In the genomic region with DNA sequence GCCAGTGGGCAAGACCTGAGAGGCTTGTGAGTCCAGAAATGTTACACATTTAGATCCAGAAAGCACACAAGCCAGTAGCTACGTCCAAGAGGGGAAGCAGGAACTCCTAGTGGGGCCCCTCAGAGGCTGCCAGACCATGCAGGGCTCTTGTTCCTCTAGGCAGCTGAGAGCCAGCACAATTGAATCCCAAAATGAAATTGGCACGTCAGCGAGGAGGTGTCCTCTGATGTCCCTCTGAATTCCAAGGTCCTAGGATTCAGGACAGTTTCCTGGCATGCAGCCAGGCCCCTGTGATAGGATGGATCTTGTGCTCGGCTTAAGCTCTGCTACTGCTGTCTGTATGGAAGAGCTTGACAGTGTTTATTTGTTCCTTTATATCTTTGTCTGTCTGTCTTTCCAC, we compare ENCODE assay signal across 8 mouse cellular contexts.
DNase-seq lines count a peak whose midpoint lies in the region; ATAC-seq and TF ChIP-seq lines count a peak whose summit lies in the region.

No protein-coding gene starts in this region.

- H3K27me3 ChIP-seq in hindbrain, embryonic 14.5 days (ENCODE audit: control insufficient read depth, insufficient read depth, low read length): no peaks in the 10 kb centered on the region
- no peaks in the 10 kb centered on the region for H3K27me3 ChIP-seq in hindbrain, embryonic 12.5 days
- H3K27me3 ChIP-seq in heart, embryonic 12.5 days (replicated peaks): no peaks in the 10 kb centered on the region
- no peaks in the 10 kb centered on the region for H3K27me3 ChIP-seq in thymus, adult 2 months (ENCODE audit: control insufficient read depth, insufficient read depth, low read length)

- H3K36me3 ChIP-seq in hindbrain, embryonic 14.5 days (replicated peaks; ENCODE audit: control insufficient read depth, insufficient read depth): no peaks in the 10 kb centered on the region
- H3K36me3 ChIP-seq in hindbrain, embryonic 12.5 days: no peaks in the 10 kb centered on the region
- no peaks in the 10 kb centered on the region for H3K36me3 ChIP-seq in heart, embryonic 12.5 days
- no peaks in the 10 kb centered on the region for H3K36me3 ChIP-seq in thymus, adult 2 months (ENCODE audit: control insufficient read depth, insufficient read depth, low read length)

- TF ChIP-seq POLR2A in thymus, adult 2 months (IDR thresholded peaks at IDR 0.05; ENCODE audit: control insufficient read depth, extremely low read depth, insufficient read depth, low read length, poor library complexity): no peak

- TF ChIP-seq CTCF in thymus, adult 2 months (IDR thresholded peaks at IDR 0.05; ENCODE audit: borderline replicate concordance, control insufficient read depth, extremely low read depth, insufficient read depth, low read length, poor library complexity): no peak

- no peak overlapping the region for H3K27ac ChIP-seq in hindbrain, embryonic 14.5 days
- H3K27ac ChIP-seq in hindbrain, embryonic 12.5 days: no peak overlapping the region
- H3K27ac ChIP-seq in heart, embryonic 12.5 days (ENCODE audit: poor library complexity, severe bottlenecking): peak overlapping the region; percentile 97
- no peak overlapping the region for H3K27ac ChIP-seq in thymus, adult 2 months (ENCODE audit: control insufficient read depth, insufficient read depth, low read length)

- no peak overlapping the region for H3K4me3 ChIP-seq in hindbrain, embryonic 14.5 days (replicated peaks; ENCODE audit: low read length)
- no peak overlapping the region for H3K4me3 ChIP-seq in hindbrain, embryonic 12.5 days
- H3K4me3 ChIP-seq in heart, embryonic 12.5 days: no peak overlapping the region
- H3K4me3 ChIP-seq in thymus, adult 2 months (ENCODE audit: control insufficient read depth, insufficient read depth, low read length): no peak overlapping the region

- WGBS in hindbrain, embryonic 14.5 days: 46% methylated on average over 4 of the region's 4 CpGs
- 55% methylated on average over 4 of the region's 4 CpGs for WGBS in hindbrain, embryonic 12.5 days
- 9% methylated on average over 4 of the region's 4 CpGs for WGBS in heart, embryonic 12.5 days
- 45% methylated on average over 4 of the region's 4 CpGs for WGBS in thymus, adult 2 months

- no peaks in the 10 kb centered on the region for H3K9me3 ChIP-seq in hindbrain, embryonic 14.5 days (ENCODE audit: control insufficient read depth, low read length)
- H3K9me3 ChIP-seq in hindbrain, embryonic 12.5 days (replicated peaks): no peaks in the 10 kb centered on the region
- no peaks in the 10 kb centered on the region; the same call in 1 of the 2 replicates for H3K9me3 ChIP-seq in heart, embryonic 12.5 days (replicated peaks)

- peak; percentile 69; the same call in 1 of the 2 replicates for ATAC-seq in hindbrain, embryonic 14.5 days (ENCODE audit: low FRiP score)
- ATAC-seq in hindbrain, embryonic 12.5 days (ENCODE audit: low FRiP score): no peak
- peak; percentile 80 for ATAC-seq in heart, embryonic 12.5 days (ENCODE audit: insufficient number of reproducible peaks, low FRiP score)

- H3K4me2 ChIP-seq in hindbrain, embryonic 14.5 days (replicated peaks): no peak overlapping the region
- H3K4me2 ChIP-seq in hindbrain, embryonic 12.5 days (replicated peaks): no peak overlapping the region
- H3K4me2 ChIP-seq in heart, embryonic 12.5 days: no peak overlapping the region

- H3K4me1 ChIP-seq in hindbrain, embryonic 14.5 days (replicated peaks; ENCODE audit: control insufficient read depth, insufficient read depth, low read length): no peaks in the 10 kb centered on the region
- peaks cover 3% of the 10 kb centered on the region; the same call in 1 of the 2 replicates for H3K4me1 ChIP-seq in hindbrain, embryonic 12.5 days
- H3K4me1 ChIP-seq in heart, embryonic 12.5 days (replicated peaks): peaks cover 43% of the 10 kb centered on the region
- H3K4me1 ChIP-seq in thymus, adult 2 months (replicated peaks; ENCODE audit: control insufficient read depth, insufficient read depth, low read length): no peaks in the 10 kb centered on the region

- DNase-seq in hindbrain, embryonic 14.5 days (ENCODE audit: low spot score): peak; percentile 58
- DNase-seq in testis, postnatal 10 days (ENCODE audit: low spot score): peak; percentile 69
- DNase-seq in testis, postnatal 14 days (ENCODE audit: low spot score): no peak
- no peak for DNase-seq in B cell, adult 2 months
- DNase-seq in thymus, adult 2 months: no peak
- no peak for DNase-seq in thymus, postnatal 10 days (ENCODE audit: low spot score in 2 of 2)

- H3K9ac ChIP-seq in hindbrain, embryonic 14.5 days: no peak overlapping the region
- no peak overlapping the region for H3K9ac ChIP-seq in hindbrain, embryonic 12.5 days
- no peak overlapping the region for H3K9ac ChIP-seq in heart, embryonic 12.5 days

Comparison
In these comparisons a context has a peak if more than half of its experiments do, and no peak if none do; other contexts are left out.
1. DNase-seq: peak in hindbrain, embryonic 14.5 days (single experiment) and testis, postnatal 10 days (single experiment); none in testis, postnatal 14 days (single experiment), B cell, adult 2 months (0 of 2), thymus, adult 2 months (single experiment) and thymus, postnatal 10 days (0 of 2).